Mouse (Mus musculus) limb, embryonic 10.5 days (tissue): ENCODE data around the gene Galnt12. TPM values are rescaled to one million over a fixed set of nuclear protein-coding genes. Genes with fewer than 3 reads are reported as not detected.
A peak's percentile ranks its signal among the peaks of the same experiment; 100 is the strongest.

Experiments
- DNase-seq: peaks from one replicate; pipeline ENCODE4 v3.0.0-alpha.2; 2017; ENCODE audit warnings: low spot score
- H3K27ac ChIP-seq: fragments of 300-500 bp; sonication (generic); 2 replicates; pipeline ENCODE4 v1.5.1; 2016; ENCODE audit warnings: mild to moderate bottlenecking
- H3K27me3 ChIP-seq: fragments of 300-500 bp; sonication (generic); 2 replicates; pipeline ENCODE4 v1.6.1; 2016; ENCODE audit warnings: low read depth, mild to moderate bottlenecking; ENCODE audit not compliant: poor library complexity, severe bottlenecking
- H3K36me3 ChIP-seq: fragments of 300-500 bp; sonication (generic); 2 replicates; pipeline ENCODE4 v1.6.1; 2016; ENCODE audit warnings: mild to moderate bottlenecking, moderate library complexity
- H3K4me1 ChIP-seq: fragments of 300-500 bp; sonication (generic); 2 replicates; pipeline ENCODE4 v1.6.1; 2016
- H3K4me3 ChIP-seq: fragments of 300-500 bp; sonication (generic); 2 replicates; pipeline ENCODE4 v1.5.1; 2016; ENCODE audit warnings: mild to moderate bottlenecking, moderate library complexity
- H3K9me3 ChIP-seq: fragments of 300-500 bp; sonication (generic); replicated peaks from 2 replicates; pipeline ENCODE4 v1.6.1; 2016; ENCODE audit warnings: mild to moderate bottlenecking
- WGBS: fragments of 180-500 bp; shearing (Covaris S2); methylation state at CpG from one replicate; pipeline ENCODE4 v1.1.7; 2016; 5-methylcytosine and 5-hydroxymethylcytosine counted together
- polyA plus RNA-seq: library from polyadenylated mRNA; unstranded; fragments of >200 nt; fragmentation: Nextera tagmentation; extraction: Ambion mirVana; gene quantifications from 2 replicates; pipeline ENCODE4 v1.2.1, GENCODE M21; 2016

Galnt12 gene
- polyA plus RNA-seq, 1 experiment from 2014 or later: 2.9 TPM

GRCm38 (mm10) chr4:47122051-47122706, 30.5 kb downstream of the Galnt12 start:
- 65% methylated on average over 13 of the region's 13 CpGs for WGBS
- H3K27ac ChIP-seq: no peak overlapping the region

GRCm38 (mm10) chr4:47124140-47124711, 32.5 kb downstream of the Galnt12 start:
- H3K27me3 ChIP-seq: no peaks in the 10 kb centered on the region
- no peak for DNase-seq
- no peak overlapping the region for H3K4me3 ChIP-seq
- no peaks in the 10 kb centered on the region for H3K36me3 ChIP-seq
- H3K9me3 ChIP-seq: no peaks in the 10 kb centered on the region
- WGBS: 93% methylated on average over 9 of the region's 9 CpGs
- no peak overlapping the region for H3K27ac ChIP-seq
- no peaks in the 10 kb centered on the region for H3K4me1 ChIP-seq

More at GRCm38 (mm10) chr4:47122051-47122706, 30.5 kb downstream of the Galnt12 start:
- H3K9me3 ChIP-seq: no peaks in the 10 kb centered on the region
- H3K4me3 ChIP-seq: no peak overlapping the region
- H3K36me3 ChIP-seq: no peaks in the 10 kb centered on the region
- no peaks in the 10 kb centered on the region for H3K27me3 ChIP-seq
- H3K4me1 ChIP-seq: no peaks in the 10 kb centered on the region
- DNase-seq: peak; percentile 82

GRCm38 (mm10) chr4:47128515-47128914, 36.8 kb downstream of the Galnt12 start:
- Histone ChIP-seq H3K9me3 (no peaks in the 10 kb centered on the region), H3K4me1 (peaks cover 14% of the 10 kb centered on the region), H3K4me3 (no peak overlapping the region), H3K36me3 (no peaks in the 10 kb centered on the region), H3K27me3 (no peaks in the 10 kb centered on the region), H3K27ac (peak overlapping the region; percentile 34; the same call in 1 of the 2 replicates)
- 76% methylated on average over 7 of the region's 7 CpGs for WGBS
- DNase-seq: no peak

DNA sequence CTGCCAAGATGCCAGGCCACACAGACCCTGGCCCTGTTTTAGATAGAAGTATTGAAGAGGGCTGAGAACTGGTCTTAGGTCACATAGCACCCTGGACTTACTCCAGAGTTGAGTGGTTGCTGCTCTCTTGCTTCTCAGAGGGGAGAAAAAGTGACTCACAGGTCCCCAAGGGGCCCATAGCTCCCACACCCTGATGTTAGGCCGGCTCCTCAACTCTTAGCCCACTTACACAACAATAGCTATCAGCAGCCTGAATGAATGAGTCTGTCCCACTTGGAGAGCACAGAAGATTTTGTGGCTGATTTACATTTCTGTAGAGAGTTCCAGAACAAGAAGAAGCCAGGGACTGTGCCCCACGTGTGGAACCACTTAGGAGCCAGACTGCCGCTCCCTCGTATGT, 37.9 kb downstream of the Galnt12 start:
- Histone ChIP-seq H3K4me1 (peaks cover 14% of the 10 kb centered on the region), H3K9me3 (no peaks in the 10 kb centered on the region), H3K27ac (no peak overlapping the region), H3K36me3 (no peaks in the 10 kb centered on the region), H3K27me3 (no peaks in the 10 kb centered on the region), H3K4me3 (no peak overlapping the region)
- 73% methylated on average over 4 of the region's 4 CpGs for WGBS
- DNase-seq: no peak

GRCm38 (mm10) chr4:47130111-47131050, 38.7 kb downstream of the Galnt12 start:
- Histone ChIP-seq H3K4me3 (no peak overlapping the region), H3K4me1 (peaks cover 14% of the 10 kb centered on the region), H3K9me3 (no peaks in the 10 kb centered on the region), H3K27ac (no peak overlapping the region), H3K36me3 (no peaks in the 10 kb centered on the region), H3K27me3 (no peaks in the 10 kb centered on the region)
- DNase-seq: no peak
- WGBS: 83% methylated on average over 8 of the region's 8 CpGs

- no peak overlapping the region for H3K27ac ChIP-seq
- no peaks in the 10 kb centered on the region for H3K36me3 ChIP-seq
- H3K4me3 ChIP-seq: no peak overlapping the region
- H3K9me3 ChIP-seq: no peaks in the 10 kb centered on the region
- H3K4me1 ChIP-seq: peaks cover 14% of the 10 kb centered on the region
- no peak for DNase-seq
- H3K27me3 ChIP-seq: no peaks in the 10 kb centered on the region
- WGBS: 82% methylated on average over 3 of the region's 3 CpGs
Measured at GRCm38 (mm10) chr4:47131931-47132330, 40.2 kb downstream of the Galnt12 start.

- H3K27ac ChIP-seq: no peak overlapping the region
- H3K4me3 ChIP-seq: no peak overlapping the region
- DNase-seq: no peak
- 58% methylated on average over 3 of the region's 3 CpGs for WGBS
- H3K27me3 ChIP-seq: no peaks in the 10 kb centered on the region
- no peaks in the 10 kb centered on the region for H3K9me3 ChIP-seq
- peaks cover 14% of the 10 kb centered on the region for H3K4me1 ChIP-seq
- H3K36me3 ChIP-seq: no peaks in the 10 kb centered on the region
Measured at GRCm38 (mm10) chr4:47132413-47132812, 40.7 kb downstream of the Galnt12 start.

- Histone ChIP-seq H3K4me3 (no peak overlapping the region), H3K36me3 (no peaks in the 10 kb centered on the region), H3K4me1 (peaks cover 35% of the 10 kb centered on the region), H3K27ac (peak overlapping the region; percentile 62; the same call in 1 of the 2 replicates), H3K27me3 (no peaks in the 10 kb centered on the region), H3K9me3 (no peaks in the 10 kb centered on the region)
- 86% methylated on average over 8 of the region's 8 CpGs for WGBS
- DNase-seq: no peak
Measured at GRCm38 (mm10) chr4:47136699-47137101, 45.0 kb downstream of the Galnt12 start.

GRCm38 (mm10) chr4:47137479-47137878, 45.8 kb downstream of the Galnt12 start:
- no peaks in the 10 kb centered on the region for H3K9me3 ChIP-seq
- peaks cover 31% of the 10 kb centered on the region for H3K4me1 ChIP-seq
- no peaks in the 10 kb centered on the region for H3K36me3 ChIP-seq
- DNase-seq: no peak
- no peaks in the 10 kb centered on the region for H3K27me3 ChIP-seq
- no peak overlapping the region for H3K4me3 ChIP-seq
- WGBS: 83% methylated on average over 5 of the region's 5 CpGs
- no peak overlapping the region for H3K27ac ChIP-seq

GRCm38 (mm10) chr4:47138411-47138810, 46.7 kb downstream of the Galnt12 start:
- H3K36me3 ChIP-seq: no peaks in the 10 kb centered on the region
- peak overlapping the region; percentile 39; the same call in 1 of the 2 replicates for H3K27ac ChIP-seq
- DNase-seq: no peak
- peaks cover 28% of the 10 kb centered on the region for H3K4me1 ChIP-seq
- WGBS: 55% methylated on average over 7 of the region's 7 CpGs
- H3K27me3 ChIP-seq: no peaks in the 10 kb centered on the region
- no peak overlapping the region for H3K4me3 ChIP-seq
- H3K9me3 ChIP-seq: no peaks in the 10 kb centered on the region

DNA sequence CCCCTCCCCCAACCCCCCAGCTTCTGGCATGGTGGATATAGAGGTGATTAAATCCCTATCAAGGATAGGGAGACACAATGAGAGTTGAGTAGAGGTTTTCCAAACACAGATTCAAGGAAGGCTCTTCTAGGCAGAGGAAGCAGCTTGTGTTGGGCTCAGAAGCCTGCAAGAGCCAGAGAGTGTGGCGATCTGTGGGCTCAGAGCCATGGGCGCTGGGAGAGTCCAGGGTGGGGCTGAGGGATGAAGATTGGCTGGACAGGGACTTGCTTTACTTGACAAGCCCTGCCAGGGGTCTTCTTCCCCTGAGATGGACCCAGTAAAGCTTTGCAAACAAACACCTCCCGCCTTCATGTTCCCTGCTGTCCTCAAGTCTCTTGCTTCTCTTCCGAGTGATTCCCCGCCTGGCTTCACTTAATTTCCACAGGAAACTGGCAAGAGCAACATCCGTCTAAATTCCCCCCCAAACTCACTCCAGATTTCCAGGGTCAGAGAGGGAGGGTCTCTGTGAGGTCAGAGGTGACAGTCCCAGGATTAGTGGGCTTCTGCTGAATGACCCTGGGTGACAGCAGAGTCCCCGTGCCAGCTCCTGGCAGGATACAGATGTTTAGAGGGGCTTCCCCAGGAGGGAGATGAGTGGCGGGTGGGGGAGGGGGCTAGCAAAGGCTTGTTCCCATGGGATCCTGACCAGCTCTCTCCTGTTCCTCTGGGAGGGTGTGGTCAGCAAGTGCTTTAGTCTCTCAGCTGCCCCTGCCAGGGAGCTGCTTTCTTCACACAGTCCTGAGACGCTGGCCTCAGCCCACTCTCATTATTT, 47.5 kb downstream of the Galnt12 start:
- Histone ChIP-seq H3K27ac (peak overlapping the region; percentile 72), H3K4me3 (0 out of 2 replicates have a peak overlapping the region, but pooled peaks have one; percentile 10), H3K4me1 (peaks cover 31% of the 10 kb centered on the region), H3K27me3 (no peaks in the 10 kb centered on the region), H3K36me3 (no peaks in the 10 kb centered on the region), H3K9me3 (no peaks in the 10 kb centered on the region)
- WGBS: 22% methylated on average over 9 of the region's 9 CpGs
- peak; percentile 48 for DNase-seq

- no peaks in the 10 kb centered on the region for H3K36me3 ChIP-seq
- H3K4me3 ChIP-seq: no peak overlapping the region
- H3K27ac ChIP-seq: no peak overlapping the region
- DNase-seq: no peak
- WGBS: 73% methylated on average over 3 of the region's 3 CpGs
- no peaks in the 10 kb centered on the region for H3K9me3 ChIP-seq
- no peaks in the 10 kb centered on the region for H3K27me3 ChIP-seq
- H3K4me1 ChIP-seq: peaks cover 31% of the 10 kb centered on the region
Measured at GRCm38 (mm10) chr4:47140301-47140700, 48.6 kb downstream of the Galnt12 start.
